Mouse (Mus musculus): ENCODE measurements around the gene Atpaf1.

The Atpaf1 gene

DNA sequence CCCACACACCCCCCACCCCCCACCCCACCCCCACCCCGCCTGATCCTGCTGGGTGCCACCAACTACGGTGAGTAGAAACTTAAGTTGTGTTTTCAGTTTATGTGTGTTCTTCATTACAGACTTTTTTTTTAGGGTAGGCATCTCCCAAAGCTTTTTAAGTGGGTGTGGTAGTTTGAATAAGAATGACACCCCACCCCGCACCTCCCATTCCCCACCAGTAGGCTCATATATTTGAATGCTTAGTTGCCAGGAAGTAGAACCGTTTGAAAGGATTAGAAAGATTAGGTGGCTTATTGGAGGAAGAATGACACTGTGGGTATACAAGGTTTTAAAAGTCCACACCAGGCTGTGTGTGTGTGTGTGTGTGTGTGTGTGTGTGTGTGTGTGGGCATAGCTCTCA lies 27.7 kb downstream of the Atpaf1 start:
- DNase-seq (ENCODE audit: low spot score) = no peak

- no peak for DNase-seq (ENCODE audit: low spot score)
Measured at GRCm38 (mm10) chr4:115815606-115816005, 31.0 kb downstream of the Atpaf1 start.

DNA sequence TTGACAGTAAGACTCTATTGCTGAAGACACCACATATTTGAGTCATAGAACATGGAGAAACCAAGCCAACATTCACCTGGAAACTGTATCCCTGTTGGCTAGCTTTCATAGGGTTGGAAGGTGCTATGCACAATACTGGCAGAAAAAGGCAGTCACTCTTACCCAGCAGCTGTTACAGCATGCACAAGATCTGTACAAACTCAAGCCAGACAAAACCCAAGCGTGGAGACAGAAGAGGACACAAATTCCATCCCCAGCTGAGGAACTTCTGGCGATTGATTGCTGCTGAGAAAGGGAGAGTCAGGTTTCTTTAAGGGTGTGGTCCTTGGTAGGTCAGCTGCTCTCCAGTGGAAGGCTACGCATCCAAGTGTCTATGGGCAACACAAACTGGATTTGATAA lies 35.6 kb downstream of the Atpaf1 start:
- no peak for DNase-seq (ENCODE audit: low spot score)

GRCm38 (mm10) chr4:115820944-115821343 lies 36.3 kb downstream of the Atpaf1 start:
- DNase-seq (ENCODE audit: low spot score) = no peak

DNA sequence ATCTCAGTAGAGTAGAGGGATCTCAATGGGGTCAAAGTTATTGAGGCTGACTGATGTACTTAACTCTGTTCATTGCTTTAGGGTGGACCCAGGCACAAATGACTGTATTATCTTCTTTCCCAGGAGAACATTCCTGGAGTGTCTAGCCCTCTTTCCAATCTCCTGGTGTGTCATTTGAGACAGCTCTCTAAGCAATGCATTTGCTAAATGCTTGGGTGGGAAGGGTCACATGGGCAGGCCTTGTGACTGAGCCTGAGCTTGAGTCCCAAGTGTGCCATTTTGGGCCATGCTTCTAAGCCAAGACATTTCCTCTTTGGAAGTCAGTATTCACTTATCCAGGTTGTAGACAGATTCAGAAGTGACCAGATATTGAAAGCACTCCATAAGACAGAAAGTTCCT lies 36.8 kb downstream of the Atpaf1 start:
- DNase-seq (ENCODE audit: low spot score) = no peak

DNA sequence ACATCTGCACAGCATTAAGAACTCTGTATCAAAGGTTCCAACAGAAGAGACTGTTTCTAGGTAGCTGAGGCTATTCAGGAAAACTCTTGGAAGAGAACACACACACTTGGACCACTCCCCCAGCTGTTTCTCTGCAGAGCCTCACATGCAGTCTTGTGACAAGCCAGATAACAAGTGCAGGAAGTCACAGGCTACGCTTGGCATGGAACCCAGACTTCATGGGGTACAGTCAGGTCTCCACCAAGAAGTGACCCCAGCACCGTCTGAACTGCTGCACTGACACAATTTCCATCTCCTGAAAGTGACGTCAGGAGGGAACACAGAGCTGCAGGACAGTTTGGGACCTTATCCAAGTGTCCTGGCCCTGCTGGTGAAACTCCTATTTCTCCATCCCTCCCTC lies 37.3 kb downstream of the Atpaf1 start:
- DNase-seq (ENCODE audit: low spot score) = no peak

DNA sequence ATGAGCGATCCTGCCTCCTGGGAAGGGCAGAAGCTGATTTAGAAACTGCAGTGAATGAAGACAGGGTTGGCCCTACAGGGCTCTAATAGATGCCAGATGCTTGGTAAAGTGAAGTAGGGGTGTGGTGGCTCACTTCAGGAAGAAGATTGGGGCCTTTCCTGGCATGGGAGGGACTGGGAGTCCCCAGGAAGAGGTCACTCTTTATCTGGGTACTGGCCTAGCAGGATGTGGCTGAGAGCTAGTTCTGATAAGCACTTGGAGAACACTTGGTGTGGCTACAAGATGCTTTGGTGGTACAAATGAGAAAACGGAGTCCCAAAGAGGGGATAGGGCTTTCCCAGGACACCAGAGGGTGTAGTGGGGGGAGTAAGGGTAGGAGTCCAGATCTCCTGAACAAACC lies 39.6 kb downstream of the Atpaf1 start:
- DNase-seq (ENCODE audit: low spot score) = no peak

- no peak for DNase-seq (ENCODE audit: low spot score)
Measured at GRCm38 (mm10) chr4:115825271-115825670, 40.7 kb downstream of the Atpaf1 start.

GRCm38 (mm10) chr4:115827066-115827465 lies 42.5 kb downstream of the Atpaf1 start:
- DNase-seq (ENCODE audit: low spot score) = no peak

DNA sequence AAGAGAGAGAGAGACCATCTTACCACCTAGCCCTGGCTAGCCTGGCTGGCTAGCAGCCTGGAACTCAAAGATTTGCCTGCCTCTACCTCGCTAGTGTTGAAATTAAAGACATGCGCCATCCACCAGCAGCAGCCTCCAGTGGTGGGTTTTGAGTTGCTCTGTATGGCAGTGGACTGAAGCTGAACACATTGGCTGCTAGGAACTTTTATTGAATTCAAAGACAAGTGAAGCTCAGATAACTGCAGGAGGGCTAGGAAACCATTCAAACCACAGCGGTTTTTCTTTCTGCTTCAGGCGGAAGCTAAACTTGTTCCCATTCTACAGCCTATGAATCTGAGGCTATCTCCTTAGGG lies 42.9 kb downstream of the Atpaf1 start:
- DNase-seq (ENCODE audit: low spot score) = no peak

- DNase-seq (ENCODE audit: low spot score) = peak; percentile 93
Measured at GRCm38 (mm10) chr4:115827888-115828571, 43.4 kb downstream of the Atpaf1 start, which contains the start of gene Mob3c. Mob3c (plus strand) TSS chr4:115828092.

DNA sequence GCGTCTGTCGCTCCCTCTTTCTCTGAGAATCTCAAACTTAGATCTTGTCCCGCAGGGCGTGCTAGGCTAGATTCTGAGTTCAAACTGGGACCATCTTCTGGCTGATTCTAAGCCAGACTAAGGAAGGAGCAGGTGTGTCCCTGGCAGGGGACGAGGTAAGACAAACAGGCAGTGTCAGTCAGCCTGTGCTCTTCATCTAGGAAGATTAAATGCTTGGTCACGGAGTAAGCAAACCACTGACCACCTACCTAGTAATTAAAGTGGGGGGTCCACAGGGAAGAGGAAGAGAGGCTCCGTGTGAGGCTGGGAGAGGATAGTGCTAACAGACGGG lies 43.9 kb downstream of the Atpaf1 start:
- DNase-seq (ENCODE audit: low spot score) = no peak

- no peak for DNase-seq (ENCODE audit: low spot score)
Measured at GRCm38 (mm10) chr4:115830491-115830890, 45.9 kb downstream of the Atpaf1 start.

DNA sequence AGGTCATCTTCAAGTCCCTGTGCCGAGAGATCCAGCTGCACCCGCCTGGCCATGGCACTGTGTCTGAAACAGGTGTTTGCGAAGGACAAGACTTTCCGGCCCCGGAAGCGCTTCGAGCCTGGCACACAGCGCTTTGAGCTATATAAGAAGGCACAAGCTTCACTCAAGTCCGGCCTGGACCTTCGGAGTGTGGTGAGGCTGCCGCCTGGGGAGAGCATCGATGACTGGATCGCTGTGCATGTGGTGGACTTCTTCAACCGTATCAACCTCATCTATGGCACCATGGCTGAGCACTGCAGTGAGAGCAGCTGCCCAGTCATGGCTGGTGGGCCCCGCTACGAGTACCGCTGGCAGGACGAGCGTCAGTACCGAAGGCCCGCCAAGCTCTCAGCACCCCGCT lies 46.6 kb downstream of the Atpaf1 start:
- no peak for DNase-seq (ENCODE audit: low spot score)

DNA sequence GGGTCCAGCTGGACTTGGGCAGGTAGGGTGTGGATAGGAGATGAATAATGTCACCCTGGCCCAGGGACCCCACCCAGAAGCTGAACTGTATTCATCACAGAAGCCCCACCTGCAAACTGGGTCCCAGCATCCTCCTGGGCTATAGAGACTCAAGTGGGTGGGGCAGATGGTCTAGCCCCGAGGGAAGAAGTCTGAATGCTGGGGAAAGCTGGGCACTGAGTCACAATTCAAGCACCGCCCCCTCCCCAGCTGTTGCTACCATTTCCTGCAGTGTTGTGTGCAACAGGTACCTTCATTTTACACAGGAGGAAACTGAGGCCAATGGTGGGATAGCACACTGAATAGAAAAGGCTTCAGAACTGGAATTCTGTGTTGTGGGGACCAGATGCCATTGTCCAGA lies 47.4 kb downstream of the Atpaf1 start:
- DNase-seq (ENCODE audit: low spot score) = no peak

DNA sequence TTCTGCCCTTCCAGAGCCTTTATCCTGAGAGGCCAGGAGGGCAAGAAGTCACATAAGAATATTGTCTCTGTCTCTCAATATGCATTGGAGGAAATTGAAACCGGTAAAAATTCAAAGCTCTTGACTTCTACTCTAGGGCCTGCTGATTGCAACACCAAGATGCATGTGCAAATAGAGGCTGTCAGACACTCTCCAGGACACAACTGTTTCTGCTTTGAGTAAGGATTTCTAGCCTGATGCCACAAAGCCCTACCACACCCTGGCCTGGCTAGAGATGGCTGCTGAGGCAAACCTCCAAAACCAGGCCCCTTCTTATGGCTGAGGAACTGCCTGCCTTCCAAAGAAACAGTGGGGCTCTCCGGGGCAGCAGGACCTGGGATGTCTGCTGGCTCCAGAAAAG lies 51.0 kb downstream of the Atpaf1 start:
- no peak for DNase-seq (ENCODE audit: low spot score)

- no peak for DNase-seq (ENCODE audit: low spot score)
Measured at GRCm38 (mm10) chr4:115838196-115838595, 53.6 kb downstream of the Atpaf1 start.

DNA sequence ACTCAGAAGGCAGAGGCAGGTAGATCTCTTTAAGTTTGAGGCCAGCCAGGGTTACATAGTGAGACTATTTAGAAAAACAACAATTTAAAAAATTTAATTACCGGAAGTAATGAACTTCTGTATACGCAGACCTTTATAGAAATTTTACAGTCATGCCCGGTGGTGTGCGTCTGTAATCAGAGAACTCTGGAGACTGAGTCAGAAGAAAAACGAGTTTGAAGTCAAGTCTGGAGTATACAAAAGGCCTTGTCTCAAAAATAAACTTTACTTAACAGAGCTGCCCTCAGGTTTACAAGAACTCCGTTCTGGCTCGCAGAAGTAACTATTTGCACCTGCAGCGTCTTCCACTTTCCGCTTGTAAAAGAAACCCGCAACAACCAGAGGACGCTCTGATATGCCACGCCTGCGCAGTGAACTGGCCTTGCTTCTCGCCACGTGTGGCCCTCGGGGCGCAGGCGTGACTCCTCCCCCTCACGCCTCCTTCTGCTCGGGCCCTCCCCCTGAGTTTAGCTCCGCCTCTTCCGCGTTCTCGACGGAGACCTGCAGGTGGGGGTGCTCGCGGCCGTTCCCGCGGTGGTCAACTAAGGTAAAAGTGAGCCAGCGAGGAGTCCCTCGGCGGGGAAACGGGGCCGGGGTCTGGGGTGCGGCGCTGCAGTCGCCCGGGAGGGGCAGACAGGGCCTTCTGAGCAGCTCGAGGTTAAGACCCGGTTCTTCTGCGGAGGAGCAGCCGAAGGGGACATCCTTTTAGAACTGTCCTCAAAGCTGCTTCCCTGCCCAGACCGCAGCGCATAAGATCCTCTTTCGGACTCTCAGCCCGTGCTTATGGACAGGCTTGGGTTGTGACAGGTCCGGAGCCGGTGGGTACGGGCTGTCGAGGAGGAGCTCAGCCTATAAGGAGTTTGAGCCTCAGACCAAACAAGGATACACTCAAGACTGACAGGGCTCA lies 54.4 kb downstream of the Atpaf1 start, which contains the start of gene Mknk1:
Gene Mknk1 (plus strand): TSS at position 503 of the 946 bp plus-strand sequence.
- peak; percentile 92 for DNase-seq (ENCODE audit: low spot score)

DNA sequence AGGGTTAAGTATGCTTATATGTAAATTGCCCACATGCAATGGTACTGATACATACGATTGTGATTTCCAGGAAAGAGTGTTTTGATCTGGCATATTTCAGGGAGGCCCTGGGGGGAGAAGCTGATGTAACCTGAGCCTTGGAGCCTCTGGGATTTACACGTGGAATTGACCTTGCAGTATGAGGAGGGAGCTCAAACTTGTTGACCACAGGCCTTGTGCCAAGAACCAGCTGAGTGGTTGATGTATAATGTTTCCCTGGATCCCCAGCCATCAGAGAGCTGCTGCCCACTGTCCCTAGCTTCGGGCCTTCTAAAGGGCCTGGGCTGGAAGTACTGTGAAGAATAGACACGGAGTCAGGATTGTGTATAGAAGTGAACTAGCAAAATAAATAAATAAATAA lies 55.3 kb downstream of the Atpaf1 start:
- no peak for DNase-seq (ENCODE audit: low spot score)

GRCm38 (mm10) chr4:115840842-115841241 lies 56.2 kb downstream of the Atpaf1 start:
- no peak for DNase-seq (ENCODE audit: low spot score)

DNA sequence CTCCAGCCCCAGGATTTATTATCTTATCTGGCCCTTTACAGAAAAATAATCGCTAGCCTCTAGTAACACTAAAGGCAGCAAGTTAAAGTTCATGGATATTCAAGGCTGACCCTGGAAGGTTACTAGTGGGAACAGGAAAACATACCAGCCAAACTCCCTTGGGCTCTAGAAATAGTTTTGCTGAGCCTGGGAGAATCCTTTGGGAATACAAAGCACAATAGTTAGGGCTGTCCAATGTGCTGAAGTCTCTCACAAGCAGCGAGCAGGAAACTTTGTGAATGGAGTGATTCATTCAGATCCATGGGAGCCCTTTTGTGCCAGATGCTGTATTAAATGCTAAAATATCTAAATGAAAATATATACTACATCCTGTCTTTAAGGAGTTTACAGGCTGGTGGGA lies 62.0 kb downstream of the Atpaf1 start:
- no peak for DNase-seq (ENCODE audit: low spot score)

GRCm38 (mm10) chr4:115847377-115847776 lies 62.8 kb downstream of the Atpaf1 start:
- DNase-seq (ENCODE audit: low spot score) = no peak

DNA sequence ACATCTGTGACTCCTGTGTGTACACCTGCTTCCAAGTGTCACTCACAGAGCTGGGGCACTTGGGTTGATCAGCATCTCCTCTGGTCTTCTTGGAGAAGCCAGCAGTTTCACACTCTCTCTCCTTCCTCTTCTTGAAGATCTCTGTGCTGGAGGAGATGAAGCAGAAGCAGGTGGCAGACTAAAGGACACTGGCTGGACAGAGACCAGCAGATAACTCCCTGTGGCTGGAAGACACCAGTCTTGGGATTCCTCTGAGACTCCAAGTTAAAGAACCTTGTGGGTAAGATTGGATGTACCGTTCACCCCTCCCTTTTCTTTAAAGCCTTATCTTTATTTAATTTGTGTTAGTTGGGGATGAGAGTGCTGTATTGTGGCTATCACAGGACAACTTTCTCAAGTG lies 63.5 kb downstream of the Atpaf1 start:
- no peak for DNase-seq (ENCODE audit: low spot score)
